Mouse (Mus musculus): ENCODE measurements around the gene Rexo4. TPM values are rescaled to one million over a fixed set of nuclear protein-coding genes. Genes with fewer than 3 reads are reported as not detected.

Gene Rexo4
- 33.7 and 36.1 TPM in 2 replicates for polyA plus RNA-seq (2015; fragmentation: Nextera tagmentation; extraction: Ambion mirVana)

- peak; percentile 98 for ATAC-seq
- peak within 1 kb of the TSS; percentile 98 for H3K27ac ChIP-seq
- H3K36me3 ChIP-seq: peaks cover 22% of the 10 kb centered on the region
- peaks cover 37% of the 10 kb centered on the region for H3K4me1 ChIP-seq (replicated peaks)
- H3K9ac ChIP-seq (replicated peaks): peak within 1 kb of the TSS; percentile 91
- H3K4me2 ChIP-seq (replicated peaks): peak within 1 kb of the TSS; percentile 91
- H3K4me3 ChIP-seq (replicated peaks): peak within 1 kb of the TSS; percentile 81
- under 1% methylated on average over 50 of the region's 50 CpGs for WGBS
- no peaks in the 10 kb centered on the region for H3K27me3 ChIP-seq
- no peaks in the 10 kb centered on the region for H3K9me3 ChIP-seq
These were observed at the start of gene Rexo4 for GRCm38 (mm10) chr2:26963923-26964723. TSS of gene Rexo4 (minus strand) at chr2:26964386.

GRCm38 (mm10) chr2:27009714-27010244 is 45.6 kb upstream of the Rexo4 start, which contains the start of gene Cacfd1:
TSS of gene Cacfd1 (plus strand) at chr2:27009926.
- H3K27ac ChIP-seq: peak within 1 kb of the TSS; percentile 87
- no peaks in the 10 kb centered on the region for H3K9me3 ChIP-seq
- peaks cover 26% of the 10 kb centered on the region for H3K4me1 ChIP-seq (replicated peaks)
- H3K36me3 ChIP-seq: peaks cover 18% of the 10 kb centered on the region
- peak within 1 kb of the TSS; percentile 98 for H3K9ac ChIP-seq (replicated peaks)
- ATAC-seq: peak; percentile 97
- no peaks in the 10 kb centered on the region for H3K27me3 ChIP-seq
- H3K4me2 ChIP-seq (replicated peaks): peak within 1 kb of the TSS; percentile 87
- peak within 1 kb of the TSS; percentile 89 for H3K4me3 ChIP-seq (replicated peaks)
- WGBS: under 1% methylated on average over 42 of the region's 43 CpGs

- no peak for ATAC-seq
- no peak overlapping the region for H3K4me2 ChIP-seq (replicated peaks)
- WGBS: 75% methylated on average over 7 of the region's 7 CpGs
- no peak overlapping the region for H3K4me3 ChIP-seq (replicated peaks)
- H3K27me3 ChIP-seq: no peaks in the 10 kb centered on the region
- 0 out of 2 replicates have a peak, but pooled peaks cover 3% of the 10 kb centered on the region for H3K36me3 ChIP-seq
- no peaks in the 10 kb centered on the region for H3K9me3 ChIP-seq
- H3K9ac ChIP-seq (replicated peaks): no peak overlapping the region
- peaks cover 26% of the 10 kb centered on the region for H3K4me1 ChIP-seq (replicated peaks)
- no peak overlapping the region for H3K27ac ChIP-seq
These were observed 43.5 kb upstream of the Rexo4 start for GRCm38 (mm10) chr2:27007701-27008100.

- Histone ChIP-seq H3K36me3 (no peaks in the 10 kb centered on the region), H3K27me3 (no peaks in the 10 kb centered on the region), H3K4me2 (replicated peaks) (no peak overlapping the region), H3K4me3 (replicated peaks) (no peak overlapping the region), H3K9ac (replicated peaks) (no peak overlapping the region), H3K9me3 (no peaks in the 10 kb centered on the region), H3K27ac (no peak overlapping the region), H3K4me1 (replicated peaks) (peaks cover 16% of the 10 kb centered on the region)
- ATAC-seq: no peak
- 69% methylated on average over 4 of the region's 4 CpGs for WGBS
These were observed 42.1 kb upstream of the Rexo4 start for GRCm38 (mm10) chr2:27006255-27006654.

- 95% methylated on average over 7 of the region's 7 CpGs for WGBS
- Histone ChIP-seq H3K36me3 (no peaks in the 10 kb centered on the region), H3K4me3 (replicated peaks) (no peak overlapping the region), H3K4me1 (replicated peaks) (no peaks in the 10 kb centered on the region), H3K27ac (no peak overlapping the region), H3K9ac (replicated peaks) (no peak overlapping the region), H3K4me2 (replicated peaks) (no peak overlapping the region), H3K27me3 (0 out of 2 replicates have a peak, but pooled peaks cover 2% of the 10 kb centered on the region), H3K9me3 (no peaks in the 10 kb centered on the region)
- no peak for ATAC-seq
These were observed 33.8 kb upstream of the Rexo4 start for GRCm38 (mm10) chr2:26997993-26998392.

- H3K4me1 ChIP-seq (replicated peaks): no peaks in the 10 kb centered on the region
- 0 out of 2 replicates have a peak, but pooled peaks cover 2% of the 10 kb centered on the region for H3K27me3 ChIP-seq
- no peak overlapping the region for H3K9ac ChIP-seq (replicated peaks)
- no peak for ATAC-seq
- H3K4me2 ChIP-seq (replicated peaks): no peak overlapping the region
- H3K9me3 ChIP-seq: no peaks in the 10 kb centered on the region
- no peak overlapping the region for H3K4me3 ChIP-seq (replicated peaks)
- no peak overlapping the region for H3K27ac ChIP-seq
- no peaks in the 10 kb centered on the region for H3K36me3 ChIP-seq
- 84% methylated on average over 1 of the region's 1 CpGs for WGBS
These were observed 33.3 kb upstream of the Rexo4 start for GRCm38 (mm10) chr2:26997498-26997897.

GRCm38 (mm10) chr2:26993936-26994335 is 29.8 kb upstream of the Rexo4 start:
- H3K4me1 ChIP-seq (replicated peaks): no peaks in the 10 kb centered on the region
- ATAC-seq: no peak
- H3K4me3 ChIP-seq (replicated peaks): no peak overlapping the region
- no peak overlapping the region for H3K4me2 ChIP-seq (replicated peaks)
- 0 out of 2 replicates have a peak, but pooled peaks cover 2% of the 10 kb centered on the region for H3K27me3 ChIP-seq
- 82% methylated on average over 3 of the region's 3 CpGs for WGBS
- no peaks in the 10 kb centered on the region for H3K36me3 ChIP-seq
- H3K27ac ChIP-seq: no peak overlapping the region
- no peak overlapping the region for H3K9ac ChIP-seq (replicated peaks)
- H3K9me3 ChIP-seq: no peaks in the 10 kb centered on the region

GRCm38 (mm10) chr2:26984640-26985039 is 20.5 kb upstream of the Rexo4 start:
- no peak overlapping the region for H3K4me2 ChIP-seq (replicated peaks)
- 85% methylated on average over 5 of the region's 5 CpGs for WGBS
- no peak overlapping the region for H3K4me3 ChIP-seq (replicated peaks)
- no peaks in the 10 kb centered on the region for H3K36me3 ChIP-seq
- no peaks in the 10 kb centered on the region for H3K27me3 ChIP-seq
- ATAC-seq: no peak
- no peaks in the 10 kb centered on the region for H3K9me3 ChIP-seq
- H3K4me1 ChIP-seq (replicated peaks): no peaks in the 10 kb centered on the region
- no peak overlapping the region for H3K27ac ChIP-seq
- H3K9ac ChIP-seq (replicated peaks): no peak overlapping the region

GRCm38 (mm10) chr2:26984179-26984578 is 20.0 kb upstream of the Rexo4 start:
- WGBS: 72% methylated on average over 2 of the region's 2 CpGs
- Histone ChIP-seq H3K4me1 (replicated peaks) (no peaks in the 10 kb centered on the region), H3K36me3 (no peaks in the 10 kb centered on the region), H3K27ac (no peak overlapping the region), H3K27me3 (no peaks in the 10 kb centered on the region), H3K4me2 (replicated peaks) (no peak overlapping the region), H3K9me3 (no peaks in the 10 kb centered on the region), H3K4me3 (replicated peaks) (no peak overlapping the region), H3K9ac (replicated peaks) (no peak overlapping the region)
- ATAC-seq: no peak

GRCm38 (mm10) chr2:26980361-26980760 is 16.2 kb upstream of the Rexo4 start:
- Histone ChIP-seq H3K36me3 (no peaks in the 10 kb centered on the region), H3K9me3 (no peaks in the 10 kb centered on the region), H3K4me1 (replicated peaks) (no peaks in the 10 kb centered on the region), H3K4me3 (replicated peaks) (no peak overlapping the region), H3K27me3 (no peaks in the 10 kb centered on the region), H3K27ac (no peak overlapping the region), H3K9ac (replicated peaks) (no peak overlapping the region), H3K4me2 (replicated peaks) (no peak overlapping the region)
- 79% methylated on average over 1 of the region's 1 CpGs for WGBS
- ATAC-seq: no peak

- WGBS: 62% methylated on average over 4 of the region's 4 CpGs
- no peaks in the 10 kb centered on the region for H3K9me3 ChIP-seq
- H3K36me3 ChIP-seq: no peaks in the 10 kb centered on the region
- ATAC-seq: no peak
- no peak overlapping the region for H3K9ac ChIP-seq (replicated peaks)
- H3K4me1 ChIP-seq (replicated peaks): no peaks in the 10 kb centered on the region
- H3K27me3 ChIP-seq: no peaks in the 10 kb centered on the region
- no peak overlapping the region for H3K4me2 ChIP-seq (replicated peaks)
- H3K27ac ChIP-seq: no peak overlapping the region
- H3K4me3 ChIP-seq (replicated peaks): no peak overlapping the region
These were observed 9.8 kb upstream of the Rexo4 start for GRCm38 (mm10) chr2:26973960-26974359.

GRCm38 (mm10) chr2:26973116-26973515 is 8.9 kb upstream of the Rexo4 start, which contains the start of gene Adamts13:
TSS of gene Adamts13 (plus strand) at chr2:26973416.
- H3K9ac ChIP-seq (replicated peaks): no peak within 1 kb of the TSS
- H3K27ac ChIP-seq: no peak within 1 kb of the TSS
- WGBS: 80% methylated on average over 3 of the region's 3 CpGs
- H3K9me3 ChIP-seq: no peaks in the 10 kb centered on the region
- H3K4me2 ChIP-seq (replicated peaks): no peak within 1 kb of the TSS
- no peaks in the 10 kb centered on the region for H3K36me3 ChIP-seq
- no peaks in the 10 kb centered on the region for H3K27me3 ChIP-seq
- no peak within 1 kb of the TSS for H3K4me3 ChIP-seq (replicated peaks)
- no peak for ATAC-seq
- H3K4me1 ChIP-seq (replicated peaks): no peaks in the 10 kb centered on the region
